Mouse (Mus musculus) skeletal muscle tissue, adult 2 months (tissue): Measurements from ENCODE around the gene Dock4.

Experiments used
- DNase-seq: peaks from one replicate; pipeline ENCODE4 v3.0.0-alpha.2; 2012; ENCODE audit warnings: low read depth, low spot score

Gene Dock4

DNA sequence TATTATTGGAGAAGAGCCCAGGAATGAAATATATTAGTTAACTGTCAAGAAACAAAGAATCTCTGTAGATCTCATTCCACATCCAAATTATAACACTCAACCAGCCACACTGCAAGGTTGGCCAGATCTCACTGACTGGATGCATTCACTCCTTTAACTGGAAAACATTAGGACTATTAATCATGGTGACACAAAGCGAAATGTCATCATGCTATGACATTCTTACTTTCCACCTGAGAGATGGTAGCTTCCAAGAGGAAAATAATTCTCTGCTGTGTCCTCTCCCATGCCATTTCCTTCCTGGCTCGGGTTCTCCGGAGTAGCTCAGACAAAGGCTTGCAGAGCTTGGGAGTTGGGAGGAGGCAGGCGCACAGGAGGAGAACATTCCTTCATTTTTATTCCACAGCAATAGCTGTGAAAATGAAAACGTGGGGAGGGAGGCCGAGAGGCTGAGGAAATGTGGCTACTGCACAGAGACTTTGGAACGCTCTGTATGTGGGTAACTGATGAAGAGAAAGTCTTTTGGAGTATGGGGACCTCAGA is 17.0 kb downstream of the Dock4 start:
- DNase-seq: no peak

DNA sequence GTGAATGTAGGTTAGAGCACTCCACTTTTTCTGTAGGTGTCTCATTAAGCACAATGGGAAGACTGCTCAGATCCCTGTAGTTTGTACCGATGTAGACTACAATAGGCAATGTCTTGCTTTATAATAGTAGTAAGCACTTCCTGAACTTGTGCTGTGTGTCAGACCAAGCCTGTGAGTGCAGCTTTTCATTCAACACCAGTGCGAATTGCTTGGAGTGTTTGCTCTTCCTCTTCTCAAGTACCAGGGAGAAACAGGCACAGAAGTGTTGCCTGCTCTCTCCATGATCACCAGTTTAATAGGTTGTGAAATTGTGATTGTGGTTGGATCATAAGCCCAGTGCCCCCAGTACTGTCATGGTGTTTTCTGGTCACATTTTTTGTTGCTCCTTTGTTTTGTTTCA is 18.1 kb downstream of the Dock4 start:
- no peak for DNase-seq

DNA sequence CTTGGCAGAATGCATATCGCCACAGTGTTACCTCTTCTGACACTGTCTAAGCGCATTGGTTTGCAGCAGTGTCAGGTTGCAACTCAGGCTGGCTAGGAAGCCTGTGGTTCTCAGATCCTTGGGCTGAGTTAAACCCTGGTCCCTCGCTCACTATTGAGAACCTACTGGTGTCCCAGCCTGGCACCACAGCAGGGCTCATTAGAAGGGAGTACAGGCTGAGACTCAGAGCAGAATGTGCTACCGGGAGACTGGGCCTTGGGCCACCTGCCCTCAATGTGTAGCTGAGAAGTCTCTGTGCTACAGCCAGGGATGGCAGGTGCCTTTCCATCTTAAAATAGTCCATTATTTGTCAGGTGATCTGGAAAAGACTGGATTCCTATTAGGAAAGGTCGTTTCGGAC is 18.5 kb downstream of the Dock4 start:
- peak; percentile 63 for DNase-seq

DNA sequence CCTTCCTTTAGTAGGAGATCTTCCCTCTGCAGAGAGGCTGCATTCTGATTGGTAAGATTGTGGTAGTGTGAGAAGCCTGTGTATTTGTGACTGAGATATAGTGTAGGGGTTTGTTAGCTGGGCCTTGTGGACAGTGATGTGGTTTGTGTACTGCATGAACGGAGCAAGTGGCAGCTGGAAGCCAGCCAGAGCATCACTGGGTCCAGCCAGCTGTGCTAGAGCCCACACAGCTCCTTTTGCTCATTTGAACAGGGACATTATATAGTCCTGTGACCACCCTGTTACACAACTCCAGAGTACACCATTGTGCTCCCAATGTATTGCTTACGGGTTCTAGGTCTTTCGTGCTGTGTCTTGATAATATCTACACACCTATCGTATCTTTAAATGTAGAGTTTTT is 22.5 kb downstream of the Dock4 start:
- DNase-seq: no peak

DNA sequence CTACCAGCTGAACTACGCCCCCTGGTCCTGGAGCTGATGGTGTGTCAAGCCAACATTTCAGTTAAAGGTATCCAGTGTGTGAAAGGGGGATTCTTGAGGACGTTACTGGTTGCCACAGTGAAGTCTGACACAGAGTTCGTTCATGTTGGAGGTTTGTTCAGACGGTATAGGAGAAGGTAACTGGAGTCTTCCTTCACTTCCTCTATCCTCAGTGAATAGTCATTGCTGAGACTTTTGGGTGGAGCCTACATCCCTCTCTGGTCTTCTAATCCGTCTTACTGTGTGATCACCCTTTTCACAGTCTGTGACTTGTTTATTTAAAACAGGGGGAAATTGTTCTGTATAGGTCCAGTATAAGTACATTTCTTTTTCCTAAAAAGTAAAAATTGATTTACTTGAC is 23.3 kb downstream of the Dock4 start:
- DNase-seq: no peak

DNA sequence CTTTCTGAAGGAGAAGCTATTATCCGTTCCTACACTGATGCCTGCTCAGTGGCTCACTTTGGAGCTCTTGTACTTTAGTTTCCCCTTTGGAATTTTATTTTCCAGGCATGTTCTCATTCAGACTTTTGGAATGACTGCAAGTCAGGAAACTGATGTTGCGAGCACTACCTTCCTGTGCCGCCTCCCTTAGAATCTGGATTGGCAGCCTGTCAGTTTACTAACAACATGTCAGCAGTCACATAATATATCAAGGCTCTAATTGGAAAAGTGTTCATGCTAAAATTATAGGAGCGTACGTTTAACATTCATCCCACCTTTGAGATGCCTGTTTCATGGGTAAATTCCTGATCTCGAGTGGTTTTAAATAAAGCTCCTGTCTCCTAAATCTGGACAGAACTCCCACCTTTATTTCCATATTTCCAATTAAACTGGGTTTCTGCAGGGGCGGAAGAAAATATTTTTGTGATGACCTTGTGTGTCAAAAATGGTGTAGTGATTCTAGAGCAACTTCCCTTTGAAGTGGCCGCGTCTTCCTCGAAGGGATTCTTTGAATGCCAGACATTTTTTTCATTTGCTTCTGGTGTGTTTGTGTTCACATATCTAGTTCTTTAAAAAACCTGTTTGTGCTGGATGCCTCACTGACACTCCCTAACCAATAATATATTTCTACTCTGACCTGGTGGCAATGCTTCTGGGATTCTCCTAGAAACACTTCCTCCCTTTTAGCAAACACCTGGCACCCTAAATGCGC is 26.1 kb downstream of the Dock4 start:
- DNase-seq: no peak

DNA sequence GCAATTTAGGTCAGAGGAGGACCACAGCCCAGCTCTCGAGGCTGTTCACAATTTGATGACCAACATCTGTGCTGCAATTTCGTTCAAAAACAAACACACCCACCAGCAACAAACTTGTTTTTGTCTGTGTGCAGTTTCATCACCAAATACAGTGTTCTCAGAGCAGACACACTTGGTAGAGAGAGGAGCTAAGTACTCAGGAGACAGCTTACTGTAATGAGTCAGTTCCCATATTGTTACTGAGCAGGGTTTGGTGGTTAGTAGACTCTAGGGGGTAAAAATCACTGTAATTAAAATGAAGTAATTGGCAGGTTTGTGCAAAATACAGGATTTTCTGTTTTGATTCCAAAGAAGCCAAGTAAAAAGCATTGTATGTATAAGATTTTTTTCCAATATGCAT is 28.0 kb downstream of the Dock4 start:
- no peak for DNase-seq

DNA sequence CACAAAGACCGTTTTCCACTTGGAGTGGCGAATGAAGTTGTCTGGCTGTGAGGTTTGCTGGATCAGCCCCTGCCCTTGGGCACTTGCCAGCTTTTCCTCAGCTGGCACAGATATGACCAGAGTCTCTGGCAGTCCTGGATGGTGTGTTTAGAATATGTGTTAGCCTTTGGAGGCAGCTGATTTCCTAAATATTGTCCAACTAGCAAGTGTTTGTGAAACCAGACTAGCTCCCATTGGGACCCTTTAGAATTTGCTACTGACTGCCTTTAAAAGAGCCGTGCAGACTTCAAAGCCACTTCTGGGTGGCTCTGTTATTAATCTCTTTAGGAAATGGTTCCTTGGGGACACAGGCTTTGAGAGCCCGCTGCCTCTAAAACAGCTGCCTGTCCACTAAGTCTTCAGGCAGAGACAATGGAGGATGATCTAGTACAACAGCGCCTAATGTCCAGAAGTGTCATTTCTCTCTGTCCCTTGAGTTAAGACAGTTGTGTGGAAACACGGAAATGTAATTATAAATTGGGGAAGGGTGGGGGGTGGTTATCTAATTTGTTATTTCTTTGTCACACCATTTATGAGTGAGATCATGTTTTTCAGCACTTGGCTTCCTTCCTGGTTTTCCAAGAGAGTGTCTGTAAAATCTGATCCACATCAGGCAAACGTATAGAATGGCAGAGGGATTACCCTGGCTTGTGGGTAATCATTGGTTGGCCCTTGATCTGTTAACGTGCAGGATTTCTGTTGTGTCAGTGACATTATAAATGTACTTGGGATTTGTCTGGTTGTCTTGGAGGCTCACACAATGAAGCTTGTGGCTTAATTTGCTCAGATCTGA is 32.1 kb downstream of the Dock4 start:
- DNase-seq: no peak

DNA sequence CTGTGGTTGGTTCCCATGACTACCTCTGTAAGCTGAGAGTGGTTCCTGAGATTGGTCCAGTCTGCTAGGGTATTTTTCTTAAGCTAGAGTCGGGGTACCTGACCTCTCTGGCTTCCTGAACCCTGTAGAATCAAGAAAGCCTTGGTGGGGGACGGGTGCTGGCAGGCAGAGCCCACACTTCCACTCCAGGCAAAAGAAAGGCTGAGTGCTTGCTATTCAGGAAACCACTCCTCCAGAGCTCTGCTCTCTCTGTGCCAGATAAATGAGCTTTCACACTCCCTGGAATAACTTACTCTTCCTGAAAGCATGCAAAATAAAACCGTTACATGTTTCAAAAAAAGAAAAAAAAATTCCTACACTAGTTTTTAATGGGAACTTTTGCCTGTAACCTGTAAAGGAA is 38.5 kb downstream of the Dock4 start:
- DNase-seq: no peak

DNA sequence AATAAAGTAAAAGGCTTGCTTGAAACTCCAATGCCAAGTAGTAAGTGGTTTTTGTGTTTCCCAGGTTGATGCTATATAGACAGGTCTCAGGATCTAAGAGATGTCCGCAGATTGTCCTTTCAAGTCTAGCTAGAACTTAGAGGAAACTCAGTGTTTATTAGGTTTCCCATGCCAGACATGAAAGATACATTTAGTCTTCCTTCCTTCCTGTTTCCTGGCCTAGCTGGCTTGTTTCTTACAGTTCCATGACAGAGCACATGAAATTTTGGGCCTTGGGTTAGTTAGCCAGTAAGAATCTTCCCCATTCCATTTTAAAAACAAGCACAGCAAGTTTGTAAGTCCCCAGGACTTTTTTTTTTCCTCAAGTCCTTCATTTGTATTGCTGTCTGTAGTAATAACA is 39.5 kb downstream of the Dock4 start:
- DNase-seq: no peak

DNA sequence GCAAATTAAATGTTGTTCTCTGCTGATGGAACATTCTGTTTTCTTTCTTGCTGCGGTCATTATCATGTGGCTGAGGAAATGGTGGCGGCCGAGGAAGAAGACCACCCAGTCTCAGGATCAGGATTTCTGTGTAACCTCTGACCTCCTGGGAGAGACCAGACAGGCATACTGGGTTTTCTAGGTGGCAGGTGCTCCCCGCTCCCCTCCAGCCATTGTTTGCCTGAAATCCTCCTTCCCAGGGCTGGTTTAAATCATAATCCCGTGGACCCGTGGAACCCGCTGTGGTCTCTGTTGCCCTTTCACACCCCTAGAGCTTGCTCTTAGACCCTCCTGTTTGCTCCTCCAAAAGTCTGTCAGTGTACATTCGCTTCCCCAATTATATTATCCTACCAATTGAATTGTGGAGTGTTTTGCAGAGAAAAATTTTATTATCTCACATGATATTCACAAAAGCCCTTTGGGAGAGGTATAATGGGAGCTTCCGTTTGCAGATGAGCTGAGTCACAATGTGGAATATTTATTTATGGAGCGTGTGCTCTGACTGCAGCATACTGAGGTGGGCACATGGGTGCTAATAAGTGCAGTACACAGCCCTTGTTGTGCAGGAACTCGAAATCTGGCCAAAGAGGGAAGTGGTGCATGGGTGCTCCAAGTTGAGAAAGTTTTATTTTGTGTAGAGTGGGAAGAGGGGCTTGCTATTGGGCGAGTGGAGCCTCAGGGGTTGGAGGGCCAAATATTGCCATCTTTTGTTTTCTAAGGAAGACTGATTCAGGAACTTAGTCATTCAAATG is 40.5 kb downstream of the Dock4 start:
- DNase-seq: no peak

DNA sequence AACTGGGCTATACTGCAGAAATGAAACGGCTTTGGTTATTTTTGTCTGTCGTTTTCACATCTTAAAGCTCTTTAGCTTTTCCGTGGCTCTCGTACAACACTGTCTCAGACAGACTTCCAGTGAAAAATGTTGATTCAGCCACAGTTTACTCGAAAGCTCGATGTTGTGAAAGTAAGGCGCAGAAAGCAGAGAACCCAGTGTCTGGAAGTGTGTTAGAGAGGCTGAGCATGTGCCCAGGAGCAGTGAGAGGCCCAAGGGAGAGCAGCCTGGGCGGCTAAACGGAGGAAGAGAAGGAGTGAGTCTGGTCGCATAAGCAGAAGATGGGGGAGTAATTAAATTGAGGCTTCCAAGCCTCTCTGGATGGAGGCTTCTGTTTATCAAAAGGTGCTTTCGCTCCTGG is 50.6 kb downstream of the Dock4 start:
- no peak for DNase-seq

DNA sequence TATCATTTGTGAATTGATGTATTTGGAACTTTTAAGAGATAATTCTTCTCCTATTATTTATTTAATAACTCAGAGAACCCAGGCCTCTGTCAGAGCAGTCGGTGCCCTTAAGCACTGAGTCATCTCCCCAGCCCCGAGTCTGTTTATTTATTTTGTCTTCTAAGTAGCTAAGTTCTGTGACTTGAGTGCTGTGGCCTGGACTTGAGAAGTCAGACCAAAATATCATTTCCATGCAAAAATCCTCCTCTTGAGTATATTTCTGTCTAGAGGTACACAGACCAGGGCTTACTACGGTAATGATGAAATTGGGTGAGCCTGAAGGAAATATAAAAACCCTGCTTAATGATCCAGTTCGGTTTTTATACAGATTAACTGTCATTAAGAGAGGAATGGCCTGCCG is 52.1 kb downstream of the Dock4 start:
- no peak for DNase-seq

DNA sequence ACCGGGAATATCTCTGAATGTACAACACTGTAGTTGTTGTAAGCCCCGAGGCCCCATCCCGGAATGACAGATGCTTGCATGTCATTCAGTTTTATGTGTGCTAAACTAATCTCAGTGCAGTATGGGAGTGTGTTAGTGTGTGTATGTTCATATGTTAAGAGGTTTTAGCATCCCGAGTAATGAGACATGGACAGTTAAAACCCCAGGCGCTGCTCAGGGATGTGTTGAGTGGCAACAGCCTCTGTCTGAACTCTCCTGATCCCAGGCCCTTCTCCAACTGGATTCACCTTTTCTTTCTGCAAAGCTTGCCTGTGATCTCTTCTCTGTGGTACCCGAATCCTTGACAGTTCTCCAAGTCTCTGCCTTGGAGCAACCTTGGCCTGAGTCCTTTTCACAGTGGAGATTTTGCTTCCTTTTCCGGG is 52.5 kb downstream of the Dock4 start:
- no peak for DNase-seq

DNA sequence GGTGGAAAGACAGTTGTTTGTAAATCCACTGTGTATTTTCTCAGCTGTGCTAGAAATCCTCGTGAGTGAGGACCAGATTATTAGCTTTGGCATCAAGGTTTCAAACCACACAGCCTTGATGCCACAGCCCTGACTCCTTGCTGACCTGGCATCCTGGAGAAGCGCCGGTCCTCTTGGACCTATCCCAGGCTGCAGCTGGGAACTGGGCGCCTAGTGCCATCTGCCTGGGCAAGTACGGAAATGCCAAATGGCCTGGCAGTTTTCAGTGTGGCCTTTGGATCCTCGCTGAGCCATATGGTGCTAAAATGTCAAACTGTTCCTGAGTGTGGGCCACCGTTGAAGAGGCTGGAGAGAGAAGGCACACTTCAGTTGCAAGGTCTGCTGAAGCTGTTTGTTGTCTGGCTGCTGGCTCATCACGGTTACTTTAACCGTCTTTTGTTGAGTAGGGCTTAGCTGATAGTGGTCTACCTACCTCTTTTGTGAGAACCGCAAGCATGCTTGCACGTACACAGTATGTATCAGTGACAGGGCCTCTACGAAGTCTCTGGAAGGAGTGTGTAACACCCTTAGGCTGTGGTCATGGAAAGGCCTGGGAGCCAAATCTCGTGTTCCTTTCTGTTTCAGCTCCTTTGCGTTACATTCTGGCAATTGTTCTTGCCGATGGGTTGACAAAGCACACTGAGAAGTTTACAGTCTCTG is 53.3 kb downstream of the Dock4 start:
- peak; percentile 87 for DNase-seq

DNA sequence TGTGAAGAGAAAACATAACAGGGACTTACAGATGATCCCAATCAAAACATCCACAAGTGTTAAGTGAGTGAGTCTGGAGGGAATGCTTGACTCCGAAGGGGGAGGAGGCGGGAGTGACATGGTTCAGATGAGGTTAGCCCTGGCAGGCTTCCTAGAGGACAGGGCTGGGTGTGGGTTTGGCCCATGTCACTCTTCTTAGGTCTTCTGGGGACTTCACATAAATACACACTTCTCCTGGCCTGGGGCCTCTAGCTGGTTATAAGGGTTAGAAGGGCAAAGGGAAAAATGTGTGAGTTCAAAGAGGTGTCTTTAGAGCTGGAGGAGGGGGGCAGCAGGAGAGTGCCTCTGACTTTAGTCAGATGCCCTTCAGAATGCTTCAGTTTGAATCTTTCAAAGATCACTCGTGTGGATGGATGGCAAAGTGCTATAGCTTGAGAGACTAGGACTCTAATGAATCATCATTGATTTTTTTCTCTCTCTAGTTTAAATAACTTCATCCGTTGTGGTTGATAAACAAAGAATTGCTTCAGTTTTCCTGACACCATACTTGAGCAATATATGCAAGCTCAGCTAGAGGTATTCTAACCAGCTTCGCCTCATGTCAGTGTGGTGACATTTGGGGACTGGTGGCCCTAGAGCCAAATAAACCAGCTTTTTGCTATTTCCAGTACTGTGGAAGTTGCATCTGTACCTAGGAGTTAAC is 54.0 kb downstream of the Dock4 start:
- peak; percentile 87 for DNase-seq

DNA sequence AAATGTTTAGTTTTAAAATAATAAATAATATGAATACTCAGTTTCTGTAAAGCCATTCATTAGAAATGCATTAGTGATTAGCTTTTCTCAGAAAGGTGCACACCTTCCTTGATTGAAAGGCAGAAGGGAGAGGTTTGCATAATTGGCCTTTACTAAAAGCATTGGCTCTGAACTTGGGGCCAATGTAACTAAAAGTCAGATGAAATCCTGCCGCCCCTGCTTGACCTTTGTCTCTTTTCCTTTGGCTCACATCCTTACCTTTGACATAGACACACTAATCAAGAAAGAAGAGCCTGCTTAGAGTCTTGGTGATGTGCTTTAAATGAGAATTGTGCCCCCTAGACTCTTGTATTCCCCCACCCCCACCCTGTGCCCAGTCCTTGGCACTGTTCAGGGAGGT is 55.4 kb downstream of the Dock4 start:
- DNase-seq: no peak

DNA sequence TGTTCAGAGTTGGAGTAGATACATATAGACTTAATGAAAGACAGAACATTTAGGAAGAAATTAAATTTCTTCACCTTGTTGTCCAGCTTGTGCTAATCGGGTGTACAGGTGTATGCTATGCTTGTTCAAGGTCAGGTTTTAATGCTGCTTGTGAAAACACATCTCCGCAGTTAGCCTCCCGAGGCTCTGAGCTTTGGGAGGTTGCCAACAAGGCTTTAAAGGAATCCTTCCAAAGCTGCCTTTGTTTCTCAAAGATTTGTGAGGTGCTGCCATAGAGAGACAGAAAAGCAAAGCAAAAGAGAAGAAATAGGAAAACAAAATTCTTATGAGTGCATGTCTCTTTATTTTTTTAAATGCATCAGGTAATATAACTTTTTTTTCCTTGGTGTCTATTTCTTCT is 57.8 kb downstream of the Dock4 start:
- DNase-seq: no peak

DNA sequence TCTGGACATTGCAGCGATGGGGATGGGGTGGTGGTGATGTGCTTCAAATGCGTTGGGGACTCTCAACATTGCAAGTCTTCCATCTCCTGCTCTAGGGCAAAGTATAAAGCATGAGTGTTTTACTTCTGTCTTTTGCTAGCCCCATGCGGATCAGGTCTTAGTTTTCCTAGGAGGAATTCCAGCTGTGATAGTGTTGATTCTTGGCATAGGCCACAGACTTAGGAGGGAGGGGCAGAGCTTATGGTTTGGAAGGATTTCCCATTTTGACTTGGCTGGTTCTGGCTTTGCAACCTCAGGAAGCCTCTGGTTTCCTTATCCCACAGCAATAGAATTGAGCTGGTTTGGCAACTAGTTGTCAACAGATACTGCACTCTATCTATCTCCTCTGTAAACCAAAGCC is 58.9 kb downstream of the Dock4 start:
- no peak for DNase-seq

DNA sequence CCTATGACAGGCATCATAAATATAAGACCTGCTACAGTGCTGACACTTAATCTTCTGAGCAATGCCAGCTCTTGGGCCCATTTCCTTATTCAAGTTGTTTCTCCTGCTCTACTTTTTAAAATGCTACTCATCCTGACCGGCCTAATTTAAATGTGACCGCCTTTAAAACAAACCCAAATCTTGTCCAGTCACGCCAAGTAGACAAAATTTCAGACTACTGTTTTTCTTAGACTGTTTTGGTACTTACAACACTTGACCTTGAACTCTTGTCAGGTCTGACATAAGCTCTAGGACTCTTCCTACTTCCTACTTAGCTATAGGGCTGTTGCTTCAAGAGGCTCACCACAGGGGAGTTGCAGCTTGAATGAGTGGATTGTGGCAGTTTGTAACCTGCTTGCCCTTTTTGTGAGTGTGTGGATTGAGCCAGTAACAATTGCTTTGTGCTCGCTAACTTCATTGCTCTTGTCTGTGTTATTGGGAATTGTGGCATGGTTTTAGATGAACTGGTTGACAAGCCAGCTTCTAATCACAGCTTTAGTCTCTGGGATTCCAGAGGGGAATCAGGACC is 62.2 kb downstream of the Dock4 start:
- DNase-seq: no peak

DNA sequence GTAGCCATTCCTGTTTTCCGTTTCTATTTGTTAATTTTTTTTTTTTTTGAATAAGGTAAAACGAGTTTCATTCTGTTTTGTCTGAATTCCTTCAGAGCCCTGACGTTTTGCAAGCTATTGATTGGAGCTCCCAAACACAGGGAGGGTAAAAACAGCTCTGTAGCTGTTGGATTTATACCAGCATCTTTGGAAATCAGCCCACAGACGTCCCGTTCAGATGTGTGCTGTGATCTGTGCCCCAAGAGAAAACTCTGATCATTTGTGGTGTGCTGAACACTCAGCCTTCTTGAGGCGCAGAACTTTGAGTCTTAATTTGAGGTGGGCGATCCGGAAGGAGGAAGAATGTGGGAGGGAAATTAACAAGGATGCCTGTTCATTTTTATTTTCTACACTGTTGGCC is 62.7 kb downstream of the Dock4 start:
- DNase-seq: no peak
